Mouse (Mus musculus) forebrain, embryonic 14.5 days (tissue): Measurements from ENCODE around the gene Zscan4c. TPM values are rescaled to one million over a fixed set of nuclear protein-coding genes. Genes with fewer than 3 reads are reported as not detected.
"Not testable (repeated sequence)": the region's sequence is repeated elsewhere in the genome, so short reads cannot be mapped to it uniquely, and the experiment has no call there.

ENCODE experiments used
- ATAC-seq: fragments of 200-750 bp; cut with Nextera tagmentation; 2 replicates; pipeline ENCODE4 v1.8.0; 2017; ENCODE audit warnings: mild to moderate bottlenecking, moderate library complexity
- DNase-seq: peaks from one replicate; pipeline ENCODE4 v3.0.0-alpha.2; 2015; ENCODE audit warnings: low spot score
- H3K27ac ChIP-seq: fragments of 300-500 bp; sonication (generic); 2 replicates; pipeline ENCODE4 v1.5.1; 2014; ENCODE audit warnings: low read depth, mild to moderate bottlenecking, control low read depth, low read length, moderate library complexity
- H3K27me3 ChIP-seq: fragments of 300-500 bp; sonication (generic); replicated peaks from 2 replicates; pipeline ENCODE4 v1.6.1; 2014; ENCODE audit warnings: low read length, control low read depth, mixed read lengths; ENCODE audit not compliant: control insufficient read depth, insufficient read depth
- H3K36me3 ChIP-seq: fragments of 300-500 bp; sonication (generic); 2 replicates; pipeline ENCODE4 v1.6.1; 2014; ENCODE audit warnings: low read length, control low read depth; ENCODE audit not compliant: control insufficient read depth, insufficient read depth
- H3K4me1 ChIP-seq: fragments of 300-500 bp; sonication (generic); 2 replicates; pipeline ENCODE4 v1.6.1; 2014; ENCODE audit warnings: antibody characterized with exemption, low read length, control low read depth; ENCODE audit not compliant: control insufficient read depth, insufficient read depth
- H3K4me2 ChIP-seq: fragments of 300-500 bp; sonication (generic); 2 replicates; pipeline ENCODE4 v1.6.1; 2014; ENCODE audit warnings: mild to moderate bottlenecking, control low read depth, low read length
- H3K4me3 ChIP-seq: fragments of 300-500 bp; sonication (generic); 2 replicates; pipeline ENCODE4 v1.5.1; 2014; ENCODE audit warnings: low read depth, low read length, control low read depth
- H3K9ac ChIP-seq: fragments of 300-500 bp; sonication (generic); 2 replicates; pipeline ENCODE4 v1.6.1; 2014; ENCODE audit warnings: mild to moderate bottlenecking, low read length, control low read depth, moderate library complexity
- H3K9me3 ChIP-seq: fragments of 300-500 bp; sonication (generic); replicated peaks from 2 replicates; pipeline ENCODE4 v1.6.1; 2016; ENCODE audit warnings: low read length, control low read depth, mixed read lengths; ENCODE audit not compliant: control insufficient read depth
- WGBS: fragments of 180-500 bp; shearing (Covaris S2); extraction: QIAGEN DNeasy Blood & Tissue Kit; methylation state at CpG from one replicate; pipeline ENCODE4 v1.1.7; 2014; 5-methylcytosine and 5-hydroxymethylcytosine counted together
- microRNA-seq: library from miRNA; unstranded; fragments of <30 nt; microRNA quantifications from one replicate; pipeline ENCODE4, GENCODE M21; 2016
- polyA plus RNA-seq: library from polyadenylated mRNA; unstranded; fragments of >200 nt; fragmentation: Nextera tagmentation; extraction: Ambion mirVana; gene quantifications from 2 replicates; pipeline ENCODE4 v1.2.1, GENCODE M21; 2014

The Zscan4c gene
- polyA plus RNA-seq, result not detected in 2 replicates

- 92% methylated on average over 4 of the region's 4 CpGs for WGBS
- not testable (repeated sequence) for H3K27ac ChIP-seq, H3K4me3 ChIP-seq, H3K4me1 ChIP-seq, H3K9ac ChIP-seq, DNase-seq, H3K4me2 ChIP-seq, H3K36me3 ChIP-seq, ATAC-seq, H3K27me3 ChIP-seq, H3K9me3 ChIP-seq
Observed at GRCm38 (mm10) chr7:11005445-11005844, at the start of gene Zscan4c. TSS of gene Zscan4c (plus strand) at chr7:11005745.

Small RNAs within 50 kb of the gene (microRNA-seq; reads per million reads assigned to microRNA genes)
- gene Mir297-1, result not detected

Other genes starting within 250 kb of the Zscan4c start
- not detected in 2 replicates for gene Zscan4b, start 100.7 kb upstream of the Zscan4c start, polyA plus RNA-seq
- not detected in 2 replicates for gene Zscan4-ps1, start 63.9 kb downstream of the Zscan4c start, polyA plus RNA-seq
- gene Zscan4d, start 160.4 kb downstream of the Zscan4c start, polyA plus RNA-seq, result not detected in 2 replicates